Mouse (Mus musculus) large intestine, adult 2 months (tissue): ENCODE data around the gene Dydc2. TPM values are rescaled to one million over a fixed set of nuclear protein-coding genes. Genes with fewer than 3 reads are reported as not detected.

Experiments used
- DNase-seq: peaks from one replicate; pipeline ENCODE4 v3.0.0-alpha.2; 2012; ENCODE audit warnings: low read depth, low spot score
- WGBS: fragments of 180-500 bp; shearing (Covaris S2); methylation state at CpG from one replicate; pipeline ENCODE4 v1.1.7; 2018; 5-methylcytosine and 5-hydroxymethylcytosine counted together
- polyA plus RNA-seq: library from polyadenylated mRNA; depleted of rRNA; stranded (reverse); fragments of >200 nt; gene quantifications from 2 replicates; pipeline ENCODE4 v1.2.3, GENCODE M21; 2012

Dydc2 gene
- polyA plus RNA-seq, 1 experiment = not detected

- no peak for DNase-seq
- WGBS = 45% methylated on average over 6 of the region's 6 CpGs
Observed at GRCm38 (mm10) chr14:41050471-41050870, 18.5 kb downstream of the Dydc2 start.

GRCm38 (mm10) chr14:41047402-41047801 lies 21.6 kb downstream of the Dydc2 start:
- WGBS = 72% methylated on average over 2 of the region's 2 CpGs
- no peak for DNase-seq

- WGBS = 33% methylated on average over 6 of the region's 6 CpGs
- DNase-seq = peak; percentile 31
Observed at GRCm38 (mm10) chr14:41035146-41035798, 33.7 kb downstream of the Dydc2 start.

- 48% methylated on average over 13 of the region's 13 CpGs for WGBS
- DNase-seq = peak; percentile 35
Observed at GRCm38 (mm10) chr14:41033135-41034110, 35.6 kb downstream of the Dydc2 start.

- no peak for DNase-seq
- 79% methylated on average over 6 of the region's 6 CpGs for WGBS
Observed at GRCm38 (mm10) chr14:41030989-41031513, 38.0 kb downstream of the Dydc2 start.

GRCm38 (mm10) chr14:41029303-41029702 lies 39.7 kb downstream of the Dydc2 start:
- DNase-seq = no peak
- 52% methylated on average over 4 of the region's 4 CpGs for WGBS

GRCm38 (mm10) chr14:41025594-41026284 lies 43.3 kb downstream of the Dydc2 start:
- 52% methylated on average over 7 of the region's 7 CpGs for whole genome bisulfite sequencing
- no peak for DNase-seq

GRCm38 (mm10) chr14:41025087-41025486 lies 43.9 kb downstream of the Dydc2 start:
- no peak for DNase-seq
- 73% methylated on average over 2 of the region's 2 CpGs for WGBS

GRCm38 (mm10) chr14:41021246-41021645 lies 47.8 kb downstream of the Dydc2 start:
- DNase-seq = no peak
- WGBS = 86% methylated on average over 3 of the region's 3 CpGs

GRCm38 (mm10) chr14:41017460-41017859 lies 51.5 kb downstream of the Dydc2 start:
- DNase-seq = no peak
- WGBS = 43% methylated on average over 5 of the region's 5 CpGs

GRCm38 (mm10) chr14:41014701-41015240 lies 54.2 kb downstream of the Dydc2 start:
- WGBS = 49% methylated on average over 5 of the region's 5 CpGs
- DNase-seq = no peak

GRCm38 (mm10) chr14:41013630-41014613 lies 55.1 kb downstream of the Dydc2 start, which contains the start of gene Fam213a:
Gene Fam213a (minus strand): TSS chr14:41013788.
- peak; percentile 72 for DNase-seq
- 5% methylated on average over 32 of the region's 32 CpGs for WGBS

- DNase-seq = no peak
- WGBS = 9% methylated on average over 9 of the region's 9 CpGs
Observed at GRCm38 (mm10) chr14:41013143-41013542, 55.9 kb downstream of the Dydc2 start.

- WGBS = 51% methylated on average over 3 of the region's 3 CpGs
- no peak for DNase-seq
Observed at GRCm38 (mm10) chr14:41011916-41012315, 57.1 kb downstream of the Dydc2 start.

GRCm38 (mm10) chr14:41008138-41008537 lies 60.9 kb downstream of the Dydc2 start:
- no peak for DNase-seq
- WGBS = 31% methylated on average over 2 of the region's 2 CpGs

- 40% methylated on average over 5 of the region's 5 CpGs for WGBS
- DNase-seq = no peak
Observed at GRCm38 (mm10) chr14:41007641-41008040, 61.4 kb downstream of the Dydc2 start.

GRCm38 (mm10) chr14:41006899-41007298 lies 62.1 kb downstream of the Dydc2 start:
- WGBS = 86% methylated on average over 3 of the region's 3 CpGs

GRCm38 (mm10) chr14:41006263-41006662 lies 62.7 kb downstream of the Dydc2 start:
- no peak for DNase-seq
- WGBS = 77% methylated on average over 10 of the region's 10 CpGs

More at GRCm38 (mm10) chr14:41006899-41007298, 62.1 kb downstream of the Dydc2 start:
- no peak for DNase-seq
